Comparison of ENCODE assay signal across 8 mouse cellular contexts in the genomic region with DNA sequence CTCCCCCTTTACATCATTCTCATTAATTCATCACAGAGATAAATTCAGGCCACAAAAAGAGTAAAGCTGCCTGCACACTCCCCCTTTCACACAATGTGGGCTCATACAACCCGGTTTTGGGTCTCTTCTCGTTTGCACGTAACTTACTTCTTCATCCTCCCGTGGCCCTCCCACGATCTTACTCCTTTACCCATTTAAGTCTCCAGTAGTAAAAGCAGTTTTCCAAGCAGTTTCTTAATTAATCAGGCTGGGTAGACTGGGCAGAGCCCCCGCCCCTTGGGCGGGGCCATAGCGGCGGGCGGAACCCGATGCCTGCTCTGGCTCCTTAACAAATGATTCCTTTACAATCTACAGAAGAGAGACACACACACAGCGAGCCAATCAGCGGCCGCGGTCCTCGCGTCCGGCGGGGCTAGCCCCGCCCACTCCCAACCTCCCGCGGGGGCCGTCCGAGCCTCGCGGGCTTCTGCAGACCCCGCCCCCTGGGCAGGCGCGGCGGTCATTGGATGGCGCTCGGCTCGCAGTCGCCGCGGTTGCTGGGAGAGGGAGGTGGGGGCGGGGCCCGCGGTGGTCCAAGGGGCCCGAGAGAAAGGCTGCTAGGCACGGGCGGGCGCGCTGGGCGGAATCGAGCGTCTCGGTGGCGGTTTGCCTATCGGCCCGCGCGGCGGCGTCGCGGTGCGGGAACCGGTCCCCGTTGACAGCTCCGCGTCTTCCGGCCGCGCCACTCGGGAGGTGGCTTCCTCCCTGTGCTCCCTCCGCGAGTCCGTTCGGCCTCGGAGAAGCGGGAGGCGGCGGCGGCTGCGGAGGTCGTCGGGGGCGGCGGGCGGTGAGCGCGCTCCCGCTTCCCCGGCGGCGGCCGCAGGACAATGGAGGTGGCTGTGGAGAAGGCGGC. TPM values are rescaled to one million over a fixed set of nuclear protein-coding genes. Genes with fewer than 3 reads are reported as not detected.
A peak's percentile ranks its signal among the peaks of the same experiment; 100 is the strongest.
DNase-seq lines count a peak whose midpoint lies in the region; ATAC-seq lines count a peak whose summit lies in the region.

A gene (plus strand): TSS at position 567 of the 892 bp plus-strand sequence.

- H3K27ac ChIP-seq in lung, embryonic 16.5 days (ENCODE audit: low read length), result peak within 1 kb of the TSS; percentile 97

- peak; percentile 96 to 97 for ATAC-seq in hematopoietic stem cell, adult 5-6 weeks (replicated peaks in 1 of 2; ENCODE audit: insufficient read depth in 1 of 2, low FRiP score in 2 of 2, low TSS enrichment in 1 of 2, low read depth in 1 of 2, poor library complexity in 2 of 2, severe bottlenecking in 2 of 2)
- peak; percentile 99 for ATAC-seq in lung, embryonic 16.5 days (ENCODE audit: low read depth)

- DNase-seq in MEL-GATA-1-ER (ENCODE audit: extremely low read depth, low read depth), result peak; percentile 93
- peak; percentile 90 for DNase-seq in cerebellum, adult 8-10 months
- DNase-seq in forelimb bud, embryonic 11.5 days (ENCODE audit: low read depth, low spot score), result peak; percentile 98
- peak; percentile 81 for DNase-seq in layer of hippocampus, adult 9-10 months (ENCODE audit: low spot score)
- peak; percentile 86 for DNase-seq in ovary, postnatal 10 days (ENCODE audit: low spot score)
- DNase-seq in thymus, postnatal 10 days (ENCODE audit: low spot score in 2 of 2), result peak; percentile 92 to 94

- under 1% methylated on average over 83 of the region's 89 CpGs for WGBS in lung, embryonic 16.5 days

- H3K4me3 ChIP-seq in lung, embryonic 16.5 days (ENCODE audit: low read length), result peak within 1 kb of the TSS; percentile 90

- H3K27me3 ChIP-seq in lung, embryonic 16.5 days (ENCODE audit: control insufficient read depth, insufficient read depth, low read depth, low read length), result no peaks in the 10 kb centered on the region

- H3K9me3 ChIP-seq in lung, embryonic 16.5 days (ENCODE audit: control insufficient read depth, low read length), result peaks cover 26% of the 10 kb centered on the region

- peak within 1 kb of the TSS; percentile 96 for H3K9ac ChIP-seq in lung, embryonic 16.5 days (ENCODE audit: low read length)

- peak within 1 kb of the TSS; percentile 64 for H3K4me2 ChIP-seq in lung, embryonic 16.5 days (ENCODE audit: low read depth, low read length)

- peaks cover 6% of the 10 kb centered on the region for H3K36me3 ChIP-seq in lung, embryonic 16.5 days (ENCODE audit: control insufficient read depth, insufficient read depth, low read length)

- H3K4me1 ChIP-seq in lung, embryonic 16.5 days (replicated peaks; ENCODE audit: control insufficient read depth, insufficient read depth, low read length), result no peaks in the 10 kb centered on the region

RNA-seq across cellular contexts. Expression of the gene that starts here (rescaled TPM):
- 23.7 and 46.1 TPM in 2 replicates for total RNA-seq in hematopoietic stem cell, adult 5-6 weeks (2017)
- polyA plus RNA-seq in lung, embryonic 16.5 days (2015; fragmentation: Nextera tagmentation; extraction: Ambion mirVana), result 9.8 and 10.0 TPM in 2 replicates

Comparison
In these comparisons a context has a peak if more than half of its experiments do, and no peak if none do; other contexts are left out.
1. Peak in every context shown above with its lines: DNase-seq, ATAC-seq, H3K4me3 ChIP-seq and H3K27ac ChIP-seq.